Mouse (Mus musculus) urinary bladder, postnatal 10 days (tissue): ENCODE data around the gene Slc47a1.
"Not testable (repeated sequence)": the region's sequence is repeated elsewhere in the genome, so short reads cannot be mapped to it uniquely, and the experiment has no call there.

ENCODE experiments used
- DNase-seq: peaks from one replicate; pipeline ENCODE4 v3.0.0; 2022; ENCODE audit warnings: low spot score

The Slc47a1 gene

GRCm38 (mm10) chr11:61377881-61378613 is at the start of gene Slc47a1:
Gene Slc47a1 (minus strand): TSS chr11:61378345.
- DNase-seq: no peak

GRCm38 (mm10) chr11:61419253-61419652 is 41.1 kb upstream of the Slc47a1 start:
- DNase-seq: no peak

- DNase-seq: peak; percentile 31
Measured at GRCm38 (mm10) chr11:61417945-61418551, 39.9 kb upstream of the Slc47a1 start.

GRCm38 (mm10) chr11:61416540-61416939 is 38.4 kb upstream of the Slc47a1 start:
- not testable (repeated sequence) for DNase-seq

GRCm38 (mm10) chr11:61415444-61415843 is 37.3 kb upstream of the Slc47a1 start:
- DNase-seq: no peak

- no peak for DNase-seq
Measured at GRCm38 (mm10) chr11:61414560-61414959, 36.4 kb upstream of the Slc47a1 start.

- DNase-seq: no peak
Measured at GRCm38 (mm10) chr11:61413411-61413810, 35.3 kb upstream of the Slc47a1 start.

GRCm38 (mm10) chr11:61411809-61412208 is 33.7 kb upstream of the Slc47a1 start:
- DNase-seq: no peak

GRCm38 (mm10) chr11:61411221-61411620 is 33.1 kb upstream of the Slc47a1 start:
- no peak for DNase-seq

GRCm38 (mm10) chr11:61410129-61410528 is 32.0 kb upstream of the Slc47a1 start:
- DNase-seq: peak; percentile 48

- no peak for DNase-seq
Measured at GRCm38 (mm10) chr11:61409051-61409450, 30.9 kb upstream of the Slc47a1 start.

- DNase-seq: peak; percentile 28
Measured at GRCm38 (mm10) chr11:61408184-61409027, 30.3 kb upstream of the Slc47a1 start.

- DNase-seq: peak; percentile 73
Measured at GRCm38 (mm10) chr11:61407638-61408183, 29.6 kb upstream of the Slc47a1 start.

GRCm38 (mm10) chr11:61401794-61402193 is 23.6 kb upstream of the Slc47a1 start:
- DNase-seq: no peak

- DNase-seq: no peak
Measured at GRCm38 (mm10) chr11:61400681-61401346, 22.7 kb upstream of the Slc47a1 start.

GRCm38 (mm10) chr11:61397423-61398043 is 19.4 kb upstream of the Slc47a1 start:
- not testable (repeated sequence) for DNase-seq

GRCm38 (mm10) chr11:61388936-61389335 is 10.8 kb upstream of the Slc47a1 start:
- DNase-seq: no peak

- no peak for DNase-seq
Measured at GRCm38 (mm10) chr11:61388012-61388411, 9.9 kb upstream of the Slc47a1 start.

- no peak for DNase-seq
Measured at GRCm38 (mm10) chr11:61387233-61387632, 9.1 kb upstream of the Slc47a1 start.

- no peak for DNase-seq
Measured at GRCm38 (mm10) chr11:61385725-61386124, 7.6 kb upstream of the Slc47a1 start.

GRCm38 (mm10) chr11:61381272-61381671 is 3.1 kb upstream of the Slc47a1 start:
- DNase-seq: no peak
